ENCODE assay signal across 1 mouse cellular context in genomic region chr11:98786359-98787214, GRCm38 (mm10).
TF ChIP-seq lines count a peak whose summit lies in the region.

No protein-coding gene starts in this region.

TF ChIP-seq in MEL, 35 proteins besides CTCF, POLR2A, EP300 and RAD21:
- TF ChIP-seq USF2 (IDR thresholded peaks at IDR 0.05; ENCODE audit: borderline replicate concordance in 1 of 2, insufficient read depth in 1 of 2, low read depth in 1 of 2, low read length in 2 of 2) (no peak), ZC3H11A (IDR thresholded peaks at IDR 0.05; ENCODE audit: low read depth, low read length) (peak; percentile 99), MEF2A (IDR thresholded peaks at IDR 0.05; ENCODE audit: extremely low read depth, insufficient replicate concordance, low read depth, low read length, poor library complexity, severe bottlenecking) (no peak), ZKSCAN1 (IDR thresholded peaks at IDR 0.05; ENCODE audit: low read depth, low read length) (no peak), MAZ (IDR thresholded peaks at IDR 0.05; ENCODE audit: low read depth, low read length) (peak; percentile 91), GABPA (IDR thresholded peaks at IDR 0.05; ENCODE audit: low read depth, low read length) (no peak), USF1 (IDR thresholded peaks at IDR 0.05; ENCODE audit: low read depth, low read length) (no peak), SMC3 (IDR thresholded peaks at IDR 0.05; ENCODE audit: low read depth, low read length) (peak; percentile 98), GATA1 (IDR thresholded peaks at IDR 0.05; ENCODE audit: low read depth, low read length) (no peak), UBTF (IDR thresholded peaks at IDR 0.05; ENCODE audit: borderline replicate concordance, insufficient read depth, low read depth, low read length) (no peak), NRF1 (IDR thresholded peaks at IDR 0.05; ENCODE audit: insufficient read depth, low read depth, low read length, poor library complexity, severe bottlenecking) (0 out of 2 replicates have a peak, but pooled peaks have one; percentile 4), MAFK (IDR thresholded peaks at IDR 0.05; ENCODE audit: borderline replicate concordance, low read depth, low read length) (no peak), HCFC1 (IDR thresholded peaks at IDR 0.05; ENCODE audit: low read depth, low read length) (peak; percentile 59), CHD1 (IDR thresholded peaks at IDR 0.05; ENCODE audit: low read depth, low read length) (no peak), POLR2AphosphoS5 (IDR thresholded peaks at IDR 0.05; ENCODE audit: borderline replicate concordance, low read depth, low read length) (no peak), ETS1 (IDR thresholded peaks at IDR 0.05; ENCODE audit: low read depth, low read length) (no peak), ELF1 (IDR thresholded peaks at IDR 0.05; ENCODE audit: low read depth, low read length) (no peak), E2F4 (IDR thresholded peaks at IDR 0.05; ENCODE audit: borderline replicate concordance, low read depth, low read length) (no peak), TCF12 (IDR thresholded peaks at IDR 0.05; ENCODE audit: low read depth, low read length) (0 out of 2 replicates have a peak, but pooled peaks have one; percentile 25), CHD2 (IDR thresholded peaks at IDR 0.05; ENCODE audit: low read length) (peak; percentile 28; the same call in 1 of the 2 replicates), MAX (IDR thresholded peaks at IDR 0.05; ENCODE audit: low read length) (no peak), KAT2A (conservative IDR thresholded peaks at IDR 0.05; ENCODE audit: low read depth, low read length) (no peak), TAL1 (IDR thresholded peaks at IDR 0.05; ENCODE audit: low read length) (no peak), MYB (IDR thresholded peaks at IDR 0.05; ENCODE audit: low read depth, low read length) (no peak), NELFE (IDR thresholded peaks at IDR 0.05; ENCODE audit: low read depth, low read length) (no peak), TBP (IDR thresholded peaks at IDR 0.05; ENCODE audit: low read depth, low read length) (no peak), RCOR1 (IDR thresholded peaks at IDR 0.05; ENCODE audit: low read depth, low read length) (no peak), SIN3A (IDR thresholded peaks at IDR 0.05; ENCODE audit: low read length) (peak; percentile 55), MXI1 (IDR thresholded peaks at IDR 0.05; ENCODE audit: low read depth, low read length) (no peak), POLR2AphosphoS2 (IDR thresholded peaks at IDR 0.05; ENCODE audit: low read length) (no peak), MYC (IDR thresholded peaks at IDR 0.05; ENCODE audit: low read depth, low read length) (no peak), ZNF384 (IDR thresholded peaks at IDR 0.05; ENCODE audit: low read depth, low read length) (no peak; the same call in 1 of the 2 replicates)
